Mouse (Mus musculus) B cell, adult 2 months (primary cell): ENCODE measurements around the gene Nhlrc2.

Experiments used
- DNase-seq, 2 experiments: peaks; one replicate each; pipeline ENCODE4 v3.0.0; 2022

Gene Nhlrc2

GRCm38 (mm10) chr19:56565358-56565757, 17.3 kb downstream of the Nhlrc2 start:
- DNase-seq: peak in 1 of 2 experiments; percentile 6

- no peak for DNase-seq
These were observed 18.0 kb downstream of the Nhlrc2 start for GRCm38 (mm10) chr19:56566041-56566440.

GRCm38 (mm10) chr19:56566940-56567339, 18.9 kb downstream of the Nhlrc2 start:
- no peak for DNase-seq

- no peak for DNase-seq
These were observed 22.7 kb downstream of the Nhlrc2 start for GRCm38 (mm10) chr19:56570781-56571180.

GRCm38 (mm10) chr19:56571234-56571633, 23.2 kb downstream of the Nhlrc2 start:
- DNase-seq: no peak

- no peak for DNase-seq
These were observed 23.9 kb downstream of the Nhlrc2 start for GRCm38 (mm10) chr19:56571913-56572312.

GRCm38 (mm10) chr19:56573184-56573583, 25.1 kb downstream of the Nhlrc2 start:
- DNase-seq: no peak

- DNase-seq: no peak
These were observed 29.7 kb downstream of the Nhlrc2 start for GRCm38 (mm10) chr19:56577801-56578200.

GRCm38 (mm10) chr19:56581981-56582380, 33.9 kb downstream of the Nhlrc2 start:
- DNase-seq: no peak

- no peak for DNase-seq
These were observed 35.7 kb downstream of the Nhlrc2 start for GRCm38 (mm10) chr19:56583785-56584184.

- DNase-seq: no peak
These were observed 36.2 kb downstream of the Nhlrc2 start for GRCm38 (mm10) chr19:56584288-56584687.

GRCm38 (mm10) chr19:56586320-56586719, 38.3 kb downstream of the Nhlrc2 start:
- no peak for DNase-seq

- DNase-seq: no peak
These were observed 40.2 kb downstream of the Nhlrc2 start for GRCm38 (mm10) chr19:56588205-56588626.

GRCm38 (mm10) chr19:56589008-56589407, 40.9 kb downstream of the Nhlrc2 start:
- no peak for DNase-seq

GRCm38 (mm10) chr19:56589455-56589854, 41.4 kb downstream of the Nhlrc2 start:
- DNase-seq: no peak

GRCm38 (mm10) chr19:56590250-56590649, 42.2 kb downstream of the Nhlrc2 start:
- DNase-seq: no peak

- no peak for DNase-seq
These were observed 44.4 kb downstream of the Nhlrc2 start for GRCm38 (mm10) chr19:56592472-56592871.

- DNase-seq: no peak
These were observed 51.9 kb downstream of the Nhlrc2 start for GRCm38 (mm10) chr19:56599996-56600395.

GRCm38 (mm10) chr19:56600797-56601196, 52.7 kb downstream of the Nhlrc2 start:
- DNase-seq: no peak

- no peak for DNase-seq
These were observed 53.9 kb downstream of the Nhlrc2 start for GRCm38 (mm10) chr19:56601901-56602347.

GRCm38 (mm10) chr19:56608946-56609345, 60.9 kb downstream of the Nhlrc2 start:
- no peak for DNase-seq

- DNase-seq: no peak
These were observed 66.1 kb downstream of the Nhlrc2 start for GRCm38 (mm10) chr19:56614131-56614530.

- no peak for DNase-seq
These were observed 70.8 kb downstream of the Nhlrc2 start for GRCm38 (mm10) chr19:56618845-56619244.

GRCm38 (mm10) chr19:56619546-56619945, 71.5 kb downstream of the Nhlrc2 start:
- no peak for DNase-seq

- no peak for DNase-seq
These were observed 73.8 kb downstream of the Nhlrc2 start for GRCm38 (mm10) chr19:56621876-56622275.
